Mouse (Mus musculus) layer of hippocampus, adult 8-10 months (tissue): ENCODE data around the gene Fth1. TPM values are rescaled to one million over a fixed set of nuclear protein-coding genes. Genes with fewer than 3 reads are reported as not detected.
"Not testable (repeated sequence)": the region's sequence is repeated elsewhere in the genome, so short reads cannot be mapped to it uniquely, and the experiment has no call there.

Experiments used
- DNase-seq, 2 experiments: peaks; one replicate each; pipeline ENCODE4 v3.0.0; 2022; ENCODE audit warnings: low spot score in 2 of 2
- total RNA-seq, 4 experiments: library from RNA; stranded (reverse); gene quantifications; 2 replicates each; pipeline ENCODE4 v1.2.4; 2022

Fth1 gene
- total RNA-seq, 4 experiments from 2014 or later, result 3,051 to 4,196 (median 3,526) TPM

DNA sequence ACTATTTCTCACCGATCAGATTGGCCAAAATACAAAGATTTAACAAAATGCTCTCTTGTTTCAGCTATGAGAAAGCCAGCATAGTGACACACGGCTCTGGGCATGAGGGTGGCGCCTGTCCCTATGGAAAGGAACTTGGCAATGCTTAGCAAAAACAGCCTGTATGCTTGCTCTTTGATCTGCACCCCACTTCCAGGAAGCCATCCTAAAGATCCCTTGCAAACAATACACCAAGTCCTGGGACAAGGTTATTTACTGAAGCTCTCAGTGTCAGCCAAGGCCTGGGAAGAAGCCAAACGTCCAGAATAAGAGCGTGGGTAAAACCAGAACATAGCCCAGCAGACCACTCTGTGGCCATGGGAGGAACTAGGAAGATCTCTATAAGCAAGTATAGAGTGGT is 19.6 kb upstream of the Fth1 start:
- no peak for DNase-seq

DNA sequence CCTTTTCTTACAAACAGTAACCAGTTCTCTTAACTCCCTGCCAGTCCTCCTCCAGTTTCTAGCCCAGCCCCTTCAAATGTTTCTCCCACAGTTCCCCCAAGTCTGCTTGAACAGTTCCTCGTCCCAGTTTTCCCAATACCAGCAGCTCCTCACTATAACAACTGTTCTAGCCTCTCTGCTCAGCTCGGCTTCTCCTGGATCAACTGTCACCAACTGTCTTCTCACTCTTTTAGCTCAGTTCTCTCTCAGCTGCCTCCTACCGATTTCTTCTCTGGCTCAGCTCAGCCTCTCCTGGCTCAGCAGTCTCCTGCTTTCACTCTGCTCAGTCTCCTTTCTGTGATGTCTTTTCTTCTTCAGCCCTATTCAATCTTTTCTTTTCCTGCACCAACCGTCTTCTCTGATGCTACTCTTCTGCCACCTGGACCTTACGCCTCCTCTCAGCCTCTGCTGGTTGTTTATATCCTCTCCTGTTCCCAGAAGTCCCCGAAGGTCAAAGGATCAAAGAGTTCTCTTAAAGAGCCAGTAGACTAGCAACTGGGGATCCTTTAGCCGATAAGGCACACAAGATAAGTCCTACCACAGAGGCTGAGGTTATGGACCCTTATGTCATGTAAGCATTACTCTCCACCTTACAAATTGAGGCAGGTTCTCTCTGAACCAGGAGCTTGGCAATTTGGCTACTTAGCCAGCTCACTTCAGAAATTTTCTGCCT is 16.0 kb upstream of the Fth1 start:
- DNase-seq, result no peak

DNA sequence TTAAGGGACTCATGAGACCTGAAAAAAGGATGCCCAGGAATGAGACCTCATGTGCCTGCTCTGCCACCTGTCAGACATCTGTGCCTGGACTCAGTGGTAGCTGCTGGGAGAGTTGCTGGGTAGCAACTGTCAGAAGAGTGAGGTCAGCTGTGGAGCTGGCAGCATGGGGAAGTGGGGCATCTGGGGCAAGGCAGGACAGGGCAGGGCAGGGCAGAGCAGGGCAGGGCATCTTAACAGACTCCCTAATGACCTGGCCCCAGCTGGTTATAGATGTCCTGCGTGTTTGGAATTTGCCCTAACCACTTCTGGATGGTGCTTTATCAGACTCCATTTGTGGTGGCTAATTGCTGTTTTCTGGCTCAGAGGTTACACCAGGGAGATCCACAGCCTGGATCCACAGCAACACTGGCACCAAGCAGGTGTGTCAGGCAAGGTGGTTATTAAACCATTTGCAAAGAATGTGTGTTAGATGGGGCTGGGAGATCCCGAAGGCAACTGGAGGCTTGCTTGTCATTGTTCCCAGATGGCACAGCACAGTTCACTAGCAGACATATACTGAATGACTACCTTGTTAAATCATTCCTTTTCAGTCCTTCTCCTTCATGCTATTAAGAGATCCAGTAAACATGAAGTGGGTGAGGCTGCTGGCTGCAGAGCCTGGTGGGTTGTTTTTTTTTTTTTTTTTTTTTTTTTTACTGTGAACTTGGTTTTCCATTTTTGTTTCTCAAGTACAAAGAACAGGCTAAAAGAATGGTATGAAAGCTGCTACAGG is 14.1 kb upstream of the Fth1 start:
- DNase-seq, result no peak

DNA sequence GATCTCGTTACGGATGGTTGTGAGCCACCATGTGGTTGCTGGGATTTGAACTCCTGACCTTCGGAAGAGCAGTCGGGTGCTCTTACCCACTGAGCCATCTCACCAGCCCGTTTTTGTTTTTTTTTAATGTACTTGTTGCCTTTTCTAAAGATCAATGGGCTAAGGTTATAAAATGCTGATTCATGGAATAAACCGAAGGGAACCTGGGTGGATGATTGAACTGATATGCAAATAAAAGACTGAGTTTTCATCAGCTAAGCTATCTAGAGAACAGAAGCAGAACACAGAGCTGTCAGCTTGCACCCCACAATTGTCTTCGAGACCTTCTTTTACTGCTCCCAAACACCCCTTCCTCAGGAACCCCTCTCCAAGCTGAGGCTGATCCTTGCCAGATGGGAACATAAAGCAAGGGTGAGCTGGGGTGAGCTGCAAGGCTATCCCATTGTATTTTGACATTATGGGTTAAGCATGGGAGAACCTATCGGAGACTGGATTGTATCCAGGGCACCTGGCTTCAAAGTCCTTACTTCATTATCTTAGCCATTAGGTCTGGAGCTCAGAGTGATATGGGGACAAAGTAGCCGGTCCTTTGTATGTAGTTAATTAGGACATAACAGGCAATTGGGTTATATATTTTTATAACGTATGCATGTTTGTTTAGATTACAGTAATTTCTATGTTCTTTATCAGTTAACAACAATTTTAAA is 12.2 kb upstream of the Fth1 start:
- DNase-seq, result no peak

DNA sequence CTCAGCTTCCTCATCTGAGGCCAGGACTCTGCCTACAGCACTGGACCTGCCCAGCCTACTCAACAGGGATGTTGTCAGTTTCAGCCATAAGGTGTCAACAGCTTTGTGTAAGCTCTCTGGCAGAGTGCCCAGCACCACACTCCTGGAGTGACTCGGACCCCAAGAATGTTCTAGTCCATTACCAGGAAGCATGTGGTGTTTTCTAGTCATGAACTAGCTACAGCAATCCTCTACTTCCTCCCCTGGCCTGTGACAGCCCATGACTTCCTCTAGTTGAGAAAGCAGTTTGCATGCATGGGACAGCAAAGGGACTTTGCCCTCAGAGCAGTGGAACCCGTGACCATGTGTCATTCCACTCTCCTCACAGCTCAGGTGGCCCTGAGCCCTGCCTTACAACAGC is 5.5 kb upstream of the Fth1 start:
- not testable (repeated sequence) for DNase-seq

DNA sequence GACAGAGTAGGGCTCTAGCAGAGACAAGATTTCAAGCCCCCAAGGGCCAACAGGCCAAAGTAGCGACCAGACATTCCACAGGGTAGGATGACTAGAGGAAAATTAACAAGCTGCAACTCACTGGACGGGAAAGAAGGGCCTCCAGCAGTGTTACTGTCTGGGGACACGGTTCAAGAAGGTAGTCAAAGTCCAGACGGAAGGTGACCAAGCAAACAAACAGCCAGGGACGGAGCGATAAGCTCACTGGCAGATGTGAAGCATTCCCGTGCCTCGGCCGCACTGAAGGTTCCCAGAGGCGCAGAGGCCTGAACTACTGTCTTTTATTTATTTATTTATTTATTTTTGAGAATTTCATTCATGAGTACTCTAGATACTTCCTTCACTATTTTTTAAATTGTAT is 3.3 kb upstream of the Fth1 start:
- DNase-seq, result no peak

DNA sequence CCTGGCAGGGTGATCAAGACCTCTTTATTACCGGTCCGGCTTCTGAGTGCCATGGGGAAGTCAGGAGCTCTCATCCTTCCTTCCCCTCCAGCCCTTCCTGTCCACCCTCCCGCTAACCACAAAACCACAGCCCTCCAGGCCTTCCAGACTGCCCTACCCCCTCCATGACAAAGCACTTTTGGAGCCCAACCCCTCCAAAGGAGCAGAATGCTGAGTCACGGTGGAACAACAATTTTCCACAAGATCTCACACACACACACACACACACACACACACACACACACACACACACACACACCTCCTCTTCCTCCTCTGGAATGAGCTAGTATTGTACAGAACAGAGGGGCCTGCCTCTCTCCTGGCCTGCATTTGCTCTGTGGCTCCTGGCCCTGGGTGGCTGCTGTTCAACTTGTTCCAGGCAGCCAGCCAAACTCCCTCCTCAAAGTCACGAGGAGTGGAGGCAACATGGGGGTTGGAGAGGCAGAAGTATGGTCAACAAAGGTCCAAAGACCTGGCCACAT is 1.9 kb upstream of the Fth1 start:
- peak; percentile 70 to 83 for DNase-seq

DNA sequence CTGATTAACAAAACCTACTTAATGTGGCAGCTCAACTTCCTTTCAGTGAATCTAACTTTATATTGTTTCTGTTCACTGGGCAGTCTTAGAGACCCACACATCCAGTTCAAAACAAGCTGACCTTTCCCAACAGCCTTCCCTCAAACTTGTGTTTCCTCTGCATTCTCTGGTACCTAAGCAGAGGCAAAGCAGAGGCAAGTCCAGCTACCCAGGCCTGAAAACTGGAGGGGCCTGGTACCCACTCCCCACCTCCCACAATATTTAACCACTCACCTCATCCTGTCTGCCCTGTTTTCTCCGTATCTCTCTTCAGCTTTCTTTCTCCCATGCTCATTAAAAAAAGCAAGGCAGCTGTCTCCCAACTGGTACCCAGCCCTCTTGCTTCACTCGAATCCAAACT is 1.2 kb upstream of the Fth1 start:
- no peak for DNase-seq

DNA sequence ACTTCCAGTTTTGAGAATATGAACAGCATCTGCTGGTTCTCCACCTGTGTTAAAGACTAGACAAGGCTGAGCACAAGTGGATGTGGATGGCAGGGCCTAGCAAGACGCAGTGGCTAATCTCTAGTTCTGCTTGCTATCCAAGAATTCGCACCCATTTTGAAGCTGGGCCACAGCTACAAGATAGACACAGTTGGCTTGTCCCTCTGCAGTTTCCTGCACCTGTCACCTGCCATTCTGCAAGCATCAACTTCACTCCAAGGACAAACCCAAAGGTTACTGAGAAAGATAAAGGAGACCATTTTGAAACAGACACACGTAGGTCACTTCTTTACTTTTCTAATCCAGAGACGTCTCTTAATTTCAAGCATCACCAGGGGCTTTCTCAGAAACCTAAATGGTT is 1.2 kb downstream of the Fth1 start:
- no peak for DNase-seq

DNA sequence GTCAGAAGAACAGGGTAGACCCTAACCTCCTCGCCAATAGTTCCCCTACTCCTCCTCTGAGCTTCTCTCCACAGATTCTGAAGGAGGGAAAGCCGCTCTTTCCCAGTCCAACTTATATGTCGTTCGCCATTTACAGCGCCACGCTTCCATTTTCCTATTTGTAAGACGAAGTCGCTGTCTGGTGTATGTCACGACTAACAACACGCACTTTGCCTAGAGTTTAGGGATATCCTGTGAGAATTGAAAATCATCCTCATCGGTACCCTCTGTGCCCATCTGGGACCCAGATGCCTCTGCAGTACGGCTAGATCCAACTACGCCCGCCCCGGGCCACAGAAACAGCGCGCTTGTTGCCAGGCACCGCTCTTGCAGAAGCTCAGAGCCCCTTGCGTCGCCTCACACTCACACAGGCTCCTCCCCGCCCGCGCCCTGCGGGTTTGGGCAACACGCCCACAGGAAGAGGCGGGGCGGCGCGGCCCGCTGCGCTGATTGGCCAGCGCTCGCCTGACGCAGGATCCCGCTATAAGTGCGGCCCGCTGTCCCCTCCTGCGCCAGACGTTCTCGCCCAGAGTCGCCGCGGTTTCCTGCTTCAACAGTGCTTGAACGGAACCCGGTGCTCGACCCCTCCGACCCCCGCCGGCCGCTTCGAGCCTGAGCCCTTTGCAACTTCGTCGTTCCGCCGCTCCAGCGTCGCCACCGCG is 1.9 kb downstream of the Fth1 start:
- DNase-seq, result peak; percentile 95 to 98

DNA sequence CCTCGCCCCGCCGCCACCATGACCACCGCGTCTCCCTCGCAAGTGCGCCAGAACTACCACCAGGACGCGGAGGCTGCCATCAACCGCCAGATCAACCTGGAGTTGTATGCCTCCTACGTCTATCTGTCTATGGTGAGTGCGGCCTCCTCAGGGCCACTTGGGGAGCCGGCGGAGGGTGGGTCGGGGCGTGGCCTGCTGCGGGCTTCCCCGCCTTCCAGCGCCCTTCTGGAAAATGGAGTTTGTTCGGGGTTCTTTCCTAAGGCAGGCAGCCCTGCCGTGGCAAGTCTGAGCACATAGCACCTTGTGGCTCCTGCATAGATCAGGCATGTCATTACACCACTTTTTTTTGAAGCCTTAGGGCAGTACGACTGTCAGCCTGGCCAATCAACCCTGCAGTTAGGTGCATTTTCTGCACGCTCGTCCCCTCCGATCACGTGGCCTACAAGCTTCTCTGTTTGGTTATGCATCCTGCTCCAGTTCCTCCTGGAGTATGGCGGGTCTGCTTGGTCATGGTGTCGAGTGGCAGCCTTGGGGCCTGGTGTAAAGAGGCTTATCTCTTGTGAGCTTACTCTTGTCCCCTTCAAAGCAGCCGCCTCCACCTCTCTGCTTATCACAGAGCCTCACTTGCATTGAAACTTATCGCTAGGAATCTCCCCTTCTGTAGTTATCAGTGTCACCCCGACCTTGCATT is 2.6 kb downstream of the Fth1 start:
- peak in 1 of 2 experiments; percentile 65 for DNase-seq

DNA sequence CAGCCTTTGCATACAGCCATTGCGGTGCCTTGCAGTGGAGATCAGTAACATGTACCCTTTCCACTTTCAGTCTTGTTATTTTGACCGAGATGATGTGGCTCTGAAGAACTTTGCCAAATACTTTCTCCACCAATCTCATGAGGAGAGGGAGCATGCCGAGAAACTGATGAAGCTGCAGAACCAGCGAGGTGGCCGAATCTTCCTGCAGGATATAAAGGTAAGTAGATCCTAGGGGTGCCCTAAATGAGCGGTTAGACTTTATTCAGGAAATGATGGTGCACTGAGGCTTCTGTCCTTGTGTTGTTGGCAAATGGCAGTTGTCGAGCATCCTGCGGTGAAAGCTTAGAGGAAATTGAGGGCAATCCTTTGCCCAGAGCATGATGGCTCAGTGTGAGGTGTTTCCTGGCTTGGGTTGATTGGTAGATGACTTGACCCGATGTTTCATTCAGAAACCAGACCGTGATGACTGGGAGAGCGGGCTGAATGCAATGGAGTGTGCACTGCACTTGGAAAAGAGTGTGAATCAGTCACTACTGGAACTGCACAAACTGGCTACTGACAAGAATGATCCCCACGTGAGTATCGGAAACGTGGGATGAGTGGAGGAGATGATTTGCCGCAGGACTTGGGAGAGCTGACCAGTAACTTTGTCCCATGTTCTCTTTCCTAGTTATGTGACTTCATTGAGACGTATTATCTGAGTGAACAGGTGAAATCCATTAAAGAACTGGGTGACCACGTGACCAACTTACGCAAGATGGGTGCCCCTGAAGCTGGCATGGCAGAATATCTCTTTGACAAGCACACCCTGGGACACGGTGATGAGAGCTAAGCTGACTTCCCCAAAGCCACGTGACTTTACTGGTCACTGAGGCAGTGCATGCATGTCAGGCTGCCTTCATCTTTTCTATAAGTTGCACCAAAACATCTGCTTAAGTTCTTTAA is 4.0 kb downstream of the Fth1 start:
- DNase-seq, result no peak

DNA sequence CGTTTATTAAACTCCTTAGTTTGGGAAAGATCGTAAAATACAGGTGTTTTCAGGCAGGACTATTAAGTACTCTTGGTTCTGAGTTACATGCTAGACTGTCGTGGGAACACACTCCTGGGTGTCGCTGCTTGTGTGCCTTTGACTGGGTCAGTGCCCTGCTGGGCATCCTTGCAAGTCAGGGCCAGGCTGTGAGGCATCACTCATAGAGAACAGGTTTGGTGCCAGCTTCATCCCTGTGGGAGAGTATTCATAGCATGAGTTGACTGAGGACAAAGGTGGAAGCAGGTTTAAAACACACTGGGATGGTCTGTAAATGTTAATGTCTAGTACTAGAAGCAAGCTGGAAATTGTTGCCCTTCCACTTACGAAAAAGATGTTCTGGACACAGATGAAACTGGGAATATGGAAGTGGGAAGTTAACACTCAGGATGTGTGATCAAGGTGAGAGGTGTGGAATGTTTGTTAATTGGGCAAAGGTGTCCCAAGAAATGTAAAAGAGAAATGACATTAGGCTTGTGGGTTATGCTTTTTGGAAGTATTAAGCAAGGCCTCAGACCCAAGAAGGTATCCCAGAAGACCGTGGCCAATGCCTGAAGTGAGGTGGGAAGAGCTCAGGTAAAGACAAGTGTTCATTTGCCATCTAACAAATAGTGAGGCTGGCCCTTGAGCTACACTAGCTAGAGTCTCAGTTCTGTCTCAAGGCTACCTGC is 4.9 kb downstream of the Fth1 start:
- no peak for DNase-seq

DNA sequence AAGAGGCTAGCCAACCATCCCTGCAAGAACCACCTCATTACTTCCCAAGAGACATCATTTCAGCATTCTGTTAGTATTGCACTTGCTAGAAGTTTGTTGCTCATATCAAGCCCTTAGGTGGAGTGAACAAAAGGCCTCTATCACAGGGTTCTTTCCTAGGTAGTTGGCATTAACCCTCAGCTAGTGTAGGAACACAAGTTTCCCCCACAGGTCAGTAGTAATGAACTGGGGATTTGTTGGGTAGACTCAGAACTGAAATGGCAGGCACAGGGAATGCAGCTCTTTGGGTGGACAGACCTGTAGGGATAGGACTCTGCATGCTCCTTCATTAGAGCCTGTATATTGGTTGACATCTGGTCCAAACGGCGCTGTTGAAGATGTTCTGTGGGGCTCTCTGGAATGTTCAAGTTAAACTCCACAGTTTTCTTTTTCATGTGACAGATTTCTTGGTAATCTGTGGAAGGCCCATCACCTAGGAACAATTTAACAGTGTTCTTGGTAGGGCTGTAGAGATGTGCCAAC is 5.6 kb downstream of the Fth1 start:
- DNase-seq, result no peak

DNA sequence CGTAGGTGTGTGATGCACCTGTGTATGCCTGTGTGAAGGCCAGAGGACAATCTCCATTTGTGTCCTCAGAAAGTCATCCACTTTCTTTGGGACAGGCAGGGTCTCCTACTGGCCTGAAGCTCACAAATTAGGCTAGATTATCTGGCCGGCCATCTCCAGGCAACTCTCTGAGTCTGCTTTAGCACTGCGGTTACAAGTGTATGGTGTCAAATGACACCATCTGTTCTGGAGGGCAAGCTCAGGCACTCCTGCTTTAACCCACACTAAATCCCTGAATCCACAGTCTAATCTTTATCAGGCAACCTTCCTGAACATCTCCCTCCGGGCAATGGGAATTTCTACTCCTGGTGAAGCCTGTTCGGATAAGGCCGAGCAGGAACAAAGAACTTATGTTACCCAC is 6.8 kb downstream of the Fth1 start:
- no peak for DNase-seq

DNA sequence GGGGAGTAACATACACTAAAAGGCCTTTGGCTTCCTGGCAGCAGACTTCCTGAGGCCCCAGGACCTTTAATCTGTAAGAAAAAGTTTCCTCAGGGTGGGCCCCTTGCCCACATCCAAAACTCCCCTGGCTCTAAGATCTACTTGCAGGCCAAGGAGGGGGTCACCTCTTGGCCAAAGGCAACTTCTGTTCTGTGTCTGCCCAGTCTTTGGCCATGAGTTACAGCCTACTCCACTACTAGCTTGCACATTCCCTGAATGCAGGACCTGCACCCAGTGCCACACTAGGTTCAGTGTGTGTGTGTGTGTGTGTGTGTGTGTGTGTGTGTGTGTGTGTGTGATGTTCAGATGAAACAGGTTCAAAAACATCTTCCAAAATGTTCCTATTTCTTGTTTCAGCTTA is 7.2 kb downstream of the Fth1 start:
- no peak for DNase-seq

DNA sequence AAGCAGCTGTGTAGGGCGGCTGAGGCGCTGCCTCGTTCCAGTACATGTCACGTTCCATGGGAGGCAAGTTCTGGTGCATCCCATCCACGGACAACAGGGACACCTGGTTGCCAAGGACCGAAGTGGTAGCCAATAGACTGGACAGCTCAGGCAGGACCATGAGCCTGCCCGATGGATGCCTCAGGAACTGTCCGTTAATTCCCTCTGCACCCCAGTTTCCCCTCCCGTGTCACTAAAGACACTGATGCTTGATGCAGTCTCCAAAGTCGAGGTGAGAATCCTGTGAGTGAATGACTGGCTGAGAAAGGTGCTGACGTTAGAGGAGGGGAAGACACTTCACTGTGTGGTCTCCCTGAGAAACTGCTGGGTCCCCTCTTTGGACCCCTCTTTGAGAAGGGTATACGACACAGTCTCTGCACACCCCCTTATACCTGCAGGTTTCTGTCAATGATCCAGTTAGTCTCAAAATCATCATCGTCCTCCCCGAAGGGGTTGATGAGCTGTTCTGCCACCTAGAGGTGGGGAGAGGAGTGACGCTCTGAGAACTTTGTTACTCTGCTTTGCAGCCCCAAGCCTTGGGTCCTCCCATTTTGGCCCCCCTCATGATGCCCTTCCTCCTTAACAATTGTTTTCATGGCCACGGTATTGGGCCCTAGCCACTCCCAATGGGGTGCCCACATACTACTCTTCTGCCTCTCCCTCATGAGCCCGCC is 8.9 kb downstream of the Fth1 start:
- no peak for DNase-seq

DNA sequence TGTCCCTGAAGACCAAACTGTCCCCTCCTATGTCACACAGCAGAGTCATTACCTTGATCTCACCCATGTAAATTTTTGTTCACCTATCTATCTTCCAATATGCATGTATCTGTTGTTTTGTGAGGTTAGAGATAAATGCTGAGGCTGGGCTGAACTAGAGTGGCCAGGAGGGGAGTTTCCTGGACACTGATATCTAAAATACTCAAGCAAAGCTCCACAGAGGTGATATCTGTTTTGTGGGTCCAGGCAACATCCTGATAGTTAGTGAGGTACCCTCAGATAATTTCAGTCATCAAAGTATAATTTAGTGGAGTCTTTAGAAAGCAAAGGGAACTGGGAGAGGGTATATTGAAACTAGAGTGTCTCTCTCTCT is 9.5 kb downstream of the Fth1 start:
- no peak for DNase-seq
